Mouse (Mus musculus) frontal cortex, adult 2 months (tissue): ENCODE measurements around the gene Cpsf3. TPM values are rescaled to one million over a fixed set of nuclear protein-coding genes. Genes with fewer than 3 reads are reported as not detected.

ENCODE experiments used
- DNase-seq, 2 experiments: peaks; one replicate each; pipeline ENCODE4 v3.0.0; 2022; ENCODE audit warnings: low spot score in 1 of 2; ENCODE audit errors: extremely low spot score in 1 of 2
- polyA plus RNA-seq: library from polyadenylated mRNA; depleted of rRNA; stranded (reverse); fragments of >200 nt; gene quantifications from 2 replicates; pipeline ENCODE4 v1.2.3, GENCODE M21; 2012

The Cpsf3 gene
- polyA plus RNA-seq, 1 experiment: 74.1 TPM

DNA sequence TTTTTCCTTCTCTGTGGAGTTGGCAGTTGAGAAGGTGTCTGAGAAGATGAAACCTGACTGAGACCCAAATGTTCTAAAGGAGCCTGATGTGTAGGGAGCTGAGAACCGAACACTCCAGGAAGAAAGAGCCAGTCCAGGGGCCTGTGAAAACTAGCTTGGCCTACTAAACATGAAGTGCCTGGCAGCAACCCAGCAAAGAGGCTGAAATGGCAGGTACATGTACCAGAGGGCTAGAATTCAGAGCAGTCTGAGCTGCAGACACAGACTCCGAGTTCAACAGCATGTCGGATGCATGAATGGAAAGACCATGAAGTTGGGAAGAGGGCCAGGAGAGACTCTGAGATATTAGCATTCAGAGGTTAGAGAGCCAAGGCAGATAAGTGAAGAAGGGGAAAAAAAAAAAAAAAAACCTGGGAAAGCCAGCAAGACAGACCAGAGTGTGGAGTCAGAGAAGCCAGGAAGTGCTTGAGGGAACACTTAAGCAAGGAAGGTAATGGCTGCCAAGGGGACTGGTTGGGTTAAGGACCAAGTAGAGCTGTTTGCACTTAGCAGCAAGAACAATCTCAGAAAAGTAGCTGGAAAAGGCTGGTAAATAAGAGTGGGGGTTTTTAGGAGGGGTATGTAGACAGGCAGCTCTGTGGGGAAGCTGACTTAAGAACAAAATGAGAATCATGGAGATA, 3.7 kb downstream of the Cpsf3 start:
- DNase-seq: no peak

DNA sequence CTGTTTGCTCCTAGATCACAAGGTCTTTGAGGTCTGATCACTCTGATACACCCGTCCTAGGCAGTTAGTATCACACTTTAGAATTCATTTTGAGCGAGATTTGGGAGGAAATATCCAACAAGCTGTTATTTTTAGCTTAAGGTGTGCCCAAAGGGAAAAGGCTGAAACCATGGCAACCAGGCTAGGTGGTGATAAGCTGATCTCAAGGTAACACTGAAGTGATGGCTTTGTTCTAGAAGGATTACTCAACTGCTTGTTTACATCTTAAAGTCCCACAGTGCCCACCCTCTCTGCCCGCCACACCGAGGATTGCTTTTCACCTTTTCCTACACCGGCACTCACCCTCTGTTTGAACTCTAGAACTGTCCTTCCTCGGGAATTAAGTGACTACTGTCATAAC, 4.5 kb downstream of the Cpsf3 start:
- no peak for DNase-seq

DNA sequence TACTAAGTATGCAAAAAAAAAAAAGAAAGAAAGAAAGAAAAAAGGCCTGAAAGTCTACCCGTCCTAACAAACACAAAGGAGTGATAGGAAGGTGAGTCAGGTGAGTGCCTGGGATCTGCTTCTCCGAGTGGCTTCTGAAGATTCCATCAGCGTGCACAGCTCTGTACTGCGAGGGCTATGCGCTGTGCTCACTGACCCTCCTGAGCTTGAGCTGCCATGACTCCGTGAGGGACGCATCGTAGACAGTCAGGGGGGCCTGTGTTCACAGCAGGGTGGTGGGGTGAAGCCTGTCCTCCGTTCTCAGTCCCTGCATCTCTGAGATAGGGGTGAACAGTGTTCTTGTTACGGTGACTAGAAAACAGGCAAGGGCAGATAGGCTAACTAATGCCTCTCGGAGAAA, 13.7 kb downstream of the Cpsf3 start:
- DNase-seq: no peak

DNA sequence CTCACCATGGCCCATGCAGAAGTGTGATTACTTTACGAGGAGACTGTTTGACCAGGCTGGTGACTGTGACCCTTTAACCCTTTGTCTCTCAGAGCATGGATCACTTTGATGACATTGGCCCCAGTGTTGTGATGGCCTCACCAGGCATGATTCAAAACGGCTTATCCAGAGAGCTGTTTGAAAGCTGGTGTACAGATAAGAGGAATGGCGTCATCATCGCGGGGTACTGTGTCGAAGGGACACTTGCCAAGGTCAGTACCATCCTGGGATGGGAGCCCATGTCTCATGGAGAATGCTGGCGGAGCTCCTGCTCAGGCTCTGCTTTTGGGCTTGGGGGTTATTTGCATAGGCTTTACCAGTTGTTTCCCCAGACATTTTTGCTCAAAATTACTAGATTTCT, 16.1 kb downstream of the Cpsf3 start:
- DNase-seq: no peak

DNA sequence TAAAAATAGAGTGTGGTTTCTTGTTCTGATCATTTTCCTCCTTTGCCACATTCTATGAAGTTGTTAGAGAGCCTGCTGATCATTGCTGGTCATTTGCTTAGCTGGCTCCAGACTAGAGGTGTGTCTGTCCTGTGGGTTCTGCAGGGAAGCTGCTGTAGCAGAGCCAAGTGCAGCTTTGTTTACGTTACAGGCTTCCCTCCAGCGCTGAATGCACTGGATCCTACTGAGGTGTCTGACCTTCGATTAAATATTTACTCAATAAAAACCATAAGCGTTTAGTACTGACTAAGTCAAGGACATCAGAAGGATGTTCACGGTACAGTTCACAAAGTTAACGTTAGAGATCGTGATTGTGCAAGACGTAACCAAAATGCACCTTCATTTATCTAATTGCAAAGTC, 16.7 kb downstream of the Cpsf3 start:
- no peak for DNase-seq

DNA sequence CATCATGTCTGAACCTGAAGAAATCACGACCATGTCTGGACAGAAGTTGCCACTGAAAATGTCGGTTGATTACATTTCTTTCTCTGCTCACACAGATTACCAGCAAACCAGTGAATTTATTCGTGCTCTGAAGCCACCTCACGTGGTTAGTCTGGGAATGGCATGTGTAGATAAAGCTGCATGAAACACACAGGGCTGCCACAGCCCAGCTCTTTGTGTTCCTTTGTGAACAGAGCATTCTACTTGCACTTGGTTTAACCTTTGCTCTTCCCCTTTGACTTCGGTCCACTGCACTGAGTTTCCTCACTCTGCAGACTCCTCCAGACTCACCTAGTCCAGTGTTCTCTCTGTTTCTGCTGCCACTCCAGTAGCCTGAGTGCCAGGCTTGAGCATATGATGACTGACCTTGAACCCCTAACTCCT, 17.2 kb downstream of the Cpsf3 start:
- DNase-seq: no peak

DNA sequence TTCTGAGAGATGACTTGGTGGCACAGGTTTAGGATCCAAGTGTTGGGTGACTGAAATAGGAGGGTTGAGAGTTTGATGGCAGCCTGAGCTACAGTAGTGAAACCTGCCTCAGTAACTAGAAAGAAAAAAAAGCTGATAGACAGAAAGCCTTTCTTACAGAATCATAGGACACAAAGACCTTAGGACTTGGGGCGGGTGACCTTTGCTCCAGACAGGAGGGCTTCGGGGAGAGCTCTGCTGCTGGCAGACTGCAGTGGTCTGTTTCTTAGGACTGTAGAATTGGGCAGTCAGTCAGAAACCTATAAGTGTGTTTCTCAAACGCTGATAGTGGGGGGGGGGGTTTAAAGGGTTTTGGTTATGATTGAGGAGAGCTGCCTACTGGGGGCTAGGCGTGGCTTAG, 20.6 kb downstream of the Cpsf3 start:
- no peak for DNase-seq

DNA sequence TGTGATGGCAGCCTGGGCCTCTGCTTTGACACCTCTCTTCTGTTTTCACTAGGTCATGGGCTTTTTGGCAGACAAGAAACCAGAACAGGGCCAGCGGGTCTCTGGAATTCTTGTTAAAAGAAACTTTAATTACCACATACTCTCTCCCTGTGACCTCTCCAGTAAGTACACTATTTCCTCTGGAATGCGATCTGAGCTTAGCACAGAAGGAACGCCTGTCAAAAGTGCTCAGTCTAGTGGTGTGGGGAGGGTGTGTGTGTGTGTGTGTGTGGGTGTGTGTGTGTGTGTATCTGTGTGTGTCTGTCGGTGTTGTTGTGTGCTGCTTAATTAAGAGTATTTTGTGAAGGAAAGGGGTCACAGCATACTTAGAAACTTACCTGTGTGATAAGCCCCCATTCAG, 21.5 kb downstream of the Cpsf3 start:
- DNase-seq: no peak

DNA sequence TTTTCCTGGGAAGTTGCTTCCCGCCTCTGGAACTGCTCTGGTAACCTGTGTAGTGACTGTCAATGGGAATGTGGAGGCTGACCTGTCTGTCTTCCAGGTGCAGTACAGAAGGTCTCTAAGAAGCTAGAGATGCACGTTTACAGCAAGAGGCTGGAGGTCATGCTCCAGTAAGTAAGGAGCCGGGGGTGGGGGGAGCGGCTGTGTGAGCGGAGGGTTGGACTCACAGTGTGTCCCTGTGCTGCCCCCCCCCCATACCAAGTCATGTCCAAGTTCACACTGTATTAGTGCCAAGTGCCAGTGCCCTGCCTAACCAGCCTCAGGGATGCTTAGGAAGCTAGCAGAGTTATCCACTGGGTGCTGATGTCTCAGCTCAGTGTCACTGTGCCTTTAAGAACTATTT, 27.0 kb downstream of the Cpsf3 start:
- no peak for DNase-seq

DNA sequence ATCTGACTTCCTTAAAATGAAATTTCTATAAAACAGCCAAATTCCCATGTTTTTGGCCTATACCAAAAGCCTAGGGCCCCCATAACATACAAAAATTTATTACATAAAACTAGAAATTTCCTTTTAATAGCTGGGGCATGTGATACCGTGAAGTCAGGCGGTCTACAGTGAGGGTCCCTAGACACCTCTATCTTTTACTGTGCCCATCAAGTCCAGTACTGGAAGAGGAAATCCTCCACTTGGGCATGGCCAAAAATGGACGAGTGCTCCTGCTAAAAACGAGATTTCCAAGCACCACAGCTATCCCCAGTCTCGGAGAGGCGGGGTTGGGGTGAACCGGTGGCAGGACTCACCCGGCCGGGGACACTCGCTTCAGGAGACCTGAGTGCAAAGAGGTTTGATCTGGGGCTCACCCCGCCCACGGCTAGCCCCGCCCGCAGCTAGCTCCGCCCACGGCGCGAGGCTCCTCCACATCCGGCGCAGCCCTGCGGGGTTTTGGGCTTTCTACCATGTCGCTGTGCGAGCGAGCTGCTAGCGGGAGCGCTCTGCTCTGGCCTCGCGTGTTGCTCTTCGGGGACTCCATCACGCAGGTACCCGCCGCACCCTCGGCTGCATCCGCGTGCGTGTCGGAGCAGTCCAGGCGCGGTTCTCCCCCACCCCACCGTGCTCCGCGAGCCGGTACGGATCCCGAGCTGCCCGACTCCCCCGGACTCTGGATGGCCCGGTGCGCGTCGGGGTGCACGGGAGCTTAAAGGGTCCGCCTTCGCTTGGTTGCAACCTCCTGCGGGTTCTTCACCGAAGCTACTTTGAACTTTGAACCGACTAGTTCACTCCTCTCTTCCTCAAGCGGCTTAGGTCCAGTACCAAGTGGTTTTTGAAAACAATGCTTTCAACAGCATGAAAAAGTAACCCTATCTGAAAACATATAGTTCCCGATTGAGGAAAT, 31.0 kb downstream of the Cpsf3 start, which contains the start of gene Iah1:
Gene Iah1 (plus strand): TSS at position 467 of the 946 bp plus-strand sequence.
- peak; percentile 46 to 79 for DNase-seq

DNA sequence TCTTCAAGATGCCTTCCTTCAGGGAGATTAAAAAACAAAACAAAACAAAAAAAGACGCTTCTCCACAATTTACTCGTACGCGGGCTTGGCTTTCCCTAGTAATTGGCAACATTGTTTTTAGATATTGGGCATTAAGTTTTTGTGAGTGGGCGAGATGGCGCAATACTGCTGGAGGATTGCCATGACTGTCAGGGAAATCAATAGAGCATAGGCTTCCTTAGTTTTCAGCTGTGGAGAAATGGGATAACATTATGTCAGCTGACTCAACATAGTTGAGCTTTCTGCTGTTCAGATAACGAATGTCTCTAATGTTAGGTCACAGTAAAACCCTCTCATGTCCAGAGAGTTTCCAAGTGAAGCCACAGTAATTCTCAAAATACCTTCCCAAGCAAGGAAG, 31.7 kb downstream of the Cpsf3 start:
- DNase-seq: peak in 1 of 2 experiments; percentile 30

DNA sequence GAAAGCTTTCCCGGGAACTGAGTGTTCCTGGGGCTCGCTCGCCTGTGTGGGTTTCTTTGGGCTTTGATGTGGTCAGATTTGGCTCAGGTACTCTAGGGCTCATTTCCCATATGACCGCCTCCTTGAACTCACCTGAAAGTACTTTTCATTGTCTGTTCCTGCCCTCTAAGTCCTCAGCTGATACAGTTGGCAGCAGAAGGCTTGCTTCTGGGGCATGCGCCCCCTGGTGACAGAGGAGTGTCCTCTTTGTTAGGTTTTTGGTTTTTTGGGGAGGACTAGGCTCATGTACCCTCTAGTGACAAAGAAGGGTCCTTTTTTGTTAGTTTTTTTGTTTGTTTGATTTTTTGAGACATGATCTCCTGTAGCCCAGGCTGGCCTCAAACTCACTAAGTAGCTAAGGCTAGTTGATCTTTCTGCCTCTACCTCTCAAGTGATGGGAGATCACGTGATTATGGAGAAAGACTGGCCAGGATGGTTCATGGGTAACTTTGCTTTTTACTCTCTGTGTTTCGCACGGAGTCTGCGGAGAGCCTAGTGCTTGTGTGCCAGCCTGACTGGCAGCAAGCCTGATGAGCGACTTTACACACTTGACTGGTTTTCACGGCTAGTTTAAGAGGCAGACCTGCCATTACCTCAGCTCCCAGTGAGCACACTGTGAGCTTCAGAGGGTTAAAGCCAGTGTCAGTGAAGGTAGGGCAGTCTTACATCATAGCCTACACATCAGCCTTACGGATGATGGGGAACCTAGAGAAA, 33.1 kb downstream of the Cpsf3 start:
- peak in 1 of 2 experiments; percentile 79 for DNase-seq

DNA sequence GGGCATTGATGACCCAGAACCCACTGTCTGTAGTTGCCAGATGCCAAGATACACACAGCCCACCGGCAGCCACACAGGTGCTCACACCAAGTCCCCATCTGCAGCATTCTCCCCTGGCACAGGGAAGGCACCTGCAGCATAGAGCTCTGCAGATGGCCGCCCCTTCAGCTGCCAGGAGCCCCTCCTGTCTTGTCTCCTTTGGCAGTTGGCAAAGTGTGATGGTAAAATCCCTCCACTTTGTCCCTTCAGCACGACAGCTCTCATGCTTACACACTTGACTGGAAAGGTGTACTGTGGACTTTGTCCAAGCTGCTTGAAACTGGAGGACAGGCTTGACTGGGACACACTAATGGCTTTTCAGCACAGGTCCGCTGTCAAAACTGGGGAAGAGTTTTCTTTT, 35.1 kb downstream of the Cpsf3 start:
- DNase-seq: no peak

DNA sequence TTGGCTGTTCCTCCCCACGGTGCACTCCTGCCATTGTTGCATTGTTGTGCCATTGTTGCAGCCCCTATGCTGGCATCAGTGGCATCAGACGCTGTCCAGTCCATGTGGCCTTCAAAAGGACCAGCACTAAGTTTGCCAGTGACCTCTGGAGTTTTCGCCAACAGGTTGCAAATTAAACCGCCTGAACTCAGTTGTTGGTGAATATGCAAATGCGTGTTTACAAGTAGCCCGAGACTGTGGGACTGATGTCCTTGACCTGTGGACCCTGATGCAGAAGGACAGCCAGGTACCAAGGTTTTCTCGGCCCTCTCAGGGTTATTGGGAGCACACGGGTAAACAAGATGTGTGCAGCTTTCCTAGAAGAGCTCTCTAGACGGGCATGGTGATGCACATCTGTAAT, 36.0 kb downstream of the Cpsf3 start:
- DNase-seq: no peak

DNA sequence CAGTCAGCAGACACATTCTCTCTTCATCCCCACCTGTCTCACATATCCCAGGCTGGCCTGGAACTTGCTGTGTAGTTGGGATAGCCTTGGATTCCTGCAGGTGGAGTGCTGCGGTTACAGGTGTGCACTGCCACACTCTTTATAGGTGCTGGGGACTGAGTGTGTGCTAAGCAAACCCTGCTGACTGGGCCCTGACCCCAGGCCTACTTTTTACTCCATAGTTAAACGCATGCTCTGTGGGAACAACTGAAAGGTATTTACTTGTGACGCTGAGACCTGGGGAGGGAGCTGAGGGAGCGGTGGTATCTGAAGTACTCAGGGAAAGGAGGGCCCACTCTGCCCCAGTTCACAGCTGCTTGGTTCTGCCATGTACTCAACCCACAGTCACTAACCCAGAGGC, 37.1 kb downstream of the Cpsf3 start:
- DNase-seq: no peak

DNA sequence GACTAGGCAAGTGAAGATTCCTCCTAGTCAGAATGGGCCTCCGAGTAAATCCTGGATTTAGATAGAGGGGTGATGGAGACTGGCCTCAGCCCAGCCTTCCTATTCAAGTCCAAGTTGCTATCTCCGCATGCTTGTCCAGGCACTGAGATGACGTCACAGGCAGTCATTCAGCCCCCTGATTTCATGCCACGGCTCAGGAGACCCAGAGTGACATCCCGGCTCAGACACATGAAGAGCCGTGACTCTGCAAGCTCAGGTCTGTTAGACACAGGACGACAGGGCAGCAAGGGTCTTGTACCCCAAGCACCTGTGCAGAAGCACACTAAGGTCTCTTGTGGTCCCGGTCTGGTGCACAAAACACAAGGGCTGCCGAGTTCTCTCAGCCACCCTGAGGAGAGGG, 37.7 kb downstream of the Cpsf3 start:
- no peak for DNase-seq

DNA sequence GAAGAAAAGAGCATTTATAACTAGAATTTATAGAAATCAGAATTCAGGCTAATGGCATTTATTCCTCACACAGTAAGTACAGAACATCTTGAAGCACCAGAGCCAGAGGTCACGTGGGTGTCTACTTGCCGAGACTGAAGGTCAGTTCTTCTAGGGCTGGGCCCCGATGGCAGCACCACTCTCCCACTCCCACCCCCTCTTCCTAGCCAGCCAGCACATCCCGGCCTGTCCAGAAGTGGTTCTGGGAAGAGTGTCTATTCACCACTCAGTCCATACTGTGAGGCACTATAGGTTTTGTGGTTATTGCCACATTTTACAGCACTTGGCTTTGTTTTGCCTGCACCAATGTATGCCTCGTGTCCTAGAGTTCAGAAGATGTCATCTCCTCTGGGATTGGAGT, 38.9 kb downstream of the Cpsf3 start:
- DNase-seq: no peak

DNA sequence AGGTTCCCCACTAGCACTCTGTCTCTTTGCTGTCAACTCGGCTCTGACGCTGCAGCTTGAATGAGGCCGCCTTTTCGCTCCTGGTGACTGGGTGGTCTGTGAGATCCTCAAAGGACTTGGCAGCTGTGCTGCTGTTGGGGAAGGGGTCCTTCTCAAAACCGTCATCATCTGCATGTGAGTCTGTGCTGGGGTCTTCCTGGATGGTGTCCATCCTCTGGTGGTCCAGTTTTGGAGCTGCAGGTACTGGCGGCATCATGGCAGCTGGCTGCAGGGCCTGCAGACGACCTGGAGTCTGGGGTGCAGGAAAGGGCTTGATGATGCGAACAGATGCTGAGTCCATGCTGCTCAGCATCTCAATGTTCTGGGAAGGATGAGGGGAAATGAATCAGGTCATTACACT, 40.1 kb downstream of the Cpsf3 start:
- no peak for DNase-seq

DNA sequence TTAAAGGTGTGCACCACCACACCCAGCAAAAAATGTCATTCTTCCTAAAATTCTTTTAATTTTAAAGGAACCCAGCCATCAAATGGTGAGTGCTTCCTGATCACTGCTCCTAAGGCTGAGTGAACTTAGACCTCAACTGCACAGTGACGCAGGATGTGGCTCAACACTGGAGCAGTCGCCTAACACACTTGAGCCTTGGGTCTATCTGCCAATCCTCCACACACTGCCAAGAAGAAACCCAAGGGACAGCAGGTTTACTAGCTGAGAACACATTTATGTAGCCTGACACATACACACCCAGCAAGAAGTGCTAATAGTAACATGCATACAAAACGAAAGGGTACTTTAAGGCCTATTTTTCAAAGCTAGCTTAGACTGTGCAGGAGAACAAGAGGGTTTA, 41.1 kb downstream of the Cpsf3 start:
- no peak for DNase-seq

DNA sequence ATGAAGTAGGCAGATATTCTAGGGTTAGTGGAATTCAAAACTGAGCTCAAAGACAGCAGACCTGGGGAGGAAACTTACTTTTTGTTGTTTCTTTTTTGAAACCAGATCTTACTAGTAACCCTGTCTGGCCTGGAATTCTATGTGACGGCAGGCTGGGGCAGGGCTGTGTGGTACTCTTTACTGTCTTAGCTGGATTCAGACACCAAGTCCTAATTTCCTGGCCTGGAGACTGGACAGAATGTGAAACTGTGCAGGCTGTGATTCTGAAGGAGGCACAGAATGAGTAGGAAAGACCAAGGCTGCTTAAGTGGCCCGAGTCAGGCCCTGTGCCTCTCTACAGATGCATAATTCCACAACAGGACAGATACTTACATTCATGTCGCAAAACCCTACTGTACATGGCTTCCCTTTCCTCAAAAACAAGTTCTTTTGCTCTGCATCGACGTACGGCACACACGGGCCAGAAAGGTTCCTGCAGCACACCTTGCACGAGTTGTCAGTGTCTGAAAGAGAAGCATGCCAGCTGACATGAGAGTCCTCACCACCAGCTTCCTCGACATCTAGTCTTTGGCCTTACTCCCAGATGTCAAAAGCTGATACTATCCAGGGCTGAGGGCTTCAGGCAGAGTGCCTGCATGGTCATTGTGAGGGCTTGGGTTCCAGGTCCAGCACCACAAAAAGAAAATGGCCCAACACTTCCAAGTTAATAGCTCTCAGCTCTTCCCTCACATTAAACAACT, 44.6 kb downstream of the Cpsf3 start:
- DNase-seq: no peak
